Comparison of ENCODE assay signal across 8 mouse cellular contexts in genomic region chr6:29985504-29985903, GRCm38 (mm10).
DNase-seq lines count a peak whose midpoint lies in the region; ATAC-seq and TF ChIP-seq lines count a peak whose summit lies in the region.

No protein-coding gene starts in this region.

- H3K36me3 ChIP-seq in heart, embryonic 11.5 days (ENCODE audit: control insufficient read depth, insufficient read depth, low read length) = no peaks in the 10 kb centered on the region
- H3K36me3 ChIP-seq in E14TG2a.4 (ENCODE audit: insufficient read depth, low read length) = no peaks in the 10 kb centered on the region
- no peaks in the 10 kb centered on the region for H3K36me3 ChIP-seq in forebrain, embryonic 13.5 days (ENCODE audit: poor library complexity, severe bottlenecking)
- no peaks in the 10 kb centered on the region for H3K36me3 ChIP-seq in liver, embryonic 15.5 days (replicated peaks)

- H3K4me3 ChIP-seq in heart, embryonic 11.5 days (ENCODE audit: low read depth, low read length) = peak overlapping the region; percentile 57
- peak overlapping the region; percentile 83 for H3K4me3 ChIP-seq in E14TG2a.4 (replicated peaks; ENCODE audit: low read length)
- peak overlapping the region; percentile 53 for H3K4me3 ChIP-seq in forebrain, embryonic 13.5 days
- peak overlapping the region; percentile 57 for H3K4me3 ChIP-seq in liver, embryonic 15.5 days (replicated peaks)

- 0% methylated on average over 14 of the region's 14 CpGs for WGBS in heart, embryonic 11.5 days (ENCODE audit: insufficient replicate concordance)
- under 1% methylated on average over 14 of the region's 14 CpGs for WGBS in forebrain, embryonic 13.5 days
- 1% methylated on average over 14 of the region's 14 CpGs for WGBS in liver, embryonic 15.5 days (ENCODE audit: insufficient replicate concordance)

- peak overlapping the region; percentile 94 for H3K4me2 ChIP-seq in heart, embryonic 11.5 days
- H3K4me2 ChIP-seq in forebrain, embryonic 13.5 days = peak overlapping the region; percentile 83
- peak overlapping the region; percentile 91 for H3K4me2 ChIP-seq in liver, embryonic 15.5 days

- peak; percentile 16; the same call in 1 of the 2 replicates for ATAC-seq in heart, embryonic 11.5 days (replicated peaks; ENCODE audit: insufficient number of reproducible peaks, low FRiP score, low TSS enrichment)
- ATAC-seq in forebrain, embryonic 13.5 days = 0 out of 2 replicates have a peak, but pooled peaks have one; percentile 8
- peak; percentile 34; the same call in 1 of the 2 replicates for ATAC-seq in liver, embryonic 15.5 days (ENCODE audit: insufficient read depth)

- intact Hi-C loops in heart, postnatal 10 days (cut with DNase I) = no loop called here

- no peak for TF ChIP-seq CTCF in E14TG2a.4 (conservative IDR thresholded peaks at IDR 0.05; ENCODE audit: low read length)

- H3K9ac ChIP-seq in heart, embryonic 11.5 days (ENCODE audit: low read depth, low read length) = peak overlapping the region; percentile 72
- H3K9ac ChIP-seq in forebrain, embryonic 13.5 days = peak overlapping the region; percentile 59
- H3K9ac ChIP-seq in liver, embryonic 15.5 days = peak overlapping the region; percentile 62

- H3K9me3 ChIP-seq in heart, embryonic 11.5 days (replicated peaks; ENCODE audit: control insufficient read depth, low read length) = no peaks in the 10 kb centered on the region
- no peaks in the 10 kb centered on the region for H3K9me3 ChIP-seq in E14TG2a.4 (ENCODE audit: low read length)
- no peaks in the 10 kb centered on the region for H3K9me3 ChIP-seq in forebrain, embryonic 13.5 days (replicated peaks)
- H3K9me3 ChIP-seq in liver, embryonic 15.5 days (replicated peaks) = no peaks in the 10 kb centered on the region

- no peak overlapping the region for H3K27ac ChIP-seq in heart, embryonic 11.5 days (ENCODE audit: low read depth, low read length)
- no peak overlapping the region for H3K27ac ChIP-seq in forebrain, embryonic 13.5 days
- peak overlapping the region; percentile 56 for H3K27ac ChIP-seq in liver, embryonic 15.5 days (replicated peaks)

- peaks cover 3% of the 10 kb centered on the region; the same call in 1 of the 2 replicates for H3K27me3 ChIP-seq in heart, embryonic 11.5 days (ENCODE audit: control insufficient read depth, insufficient read depth, low read length)
- peaks cover 13% of the 10 kb centered on the region for H3K27me3 ChIP-seq in E14TG2a.4 (ENCODE audit: insufficient read depth, low read length)
- peaks cover 19% of the 10 kb centered on the region for H3K27me3 ChIP-seq in forebrain, embryonic 13.5 days
- peaks cover 12% of the 10 kb centered on the region for H3K27me3 ChIP-seq in liver, embryonic 15.5 days

- no peaks in the 10 kb centered on the region for H3K4me1 ChIP-seq in heart, embryonic 11.5 days (ENCODE audit: control insufficient read depth, insufficient read depth, low read length)
- peaks cover 36% of the 10 kb centered on the region for H3K4me1 ChIP-seq in E14TG2a.4 (replicated peaks; ENCODE audit: low read depth, low read length)
- peaks cover 9% of the 10 kb centered on the region; the same call in 1 of the 2 replicates for H3K4me1 ChIP-seq in forebrain, embryonic 13.5 days
- H3K4me1 ChIP-seq in liver, embryonic 15.5 days (replicated peaks) = peaks cover 45% of the 10 kb centered on the region

- no peak for DNase-seq in heart, postnatal 10 days
- no peak for DNase-seq in layer of hippocampus, postnatal 14 days (ENCODE audit: low spot score in 2 of 2)
- DNase-seq in Muller cell, postnatal 12 days (ENCODE audit: inconsistent ontology term) = no peak
- no peak for DNase-seq in spleen, postnatal 36 days (ENCODE audit: low spot score in 2 of 2)
